Mouse (Mus musculus) fibroblast of lung, adult 2 months (primary cell): ENCODE data around the gene Actr3.
"Not testable (repeated sequence)": the region's sequence is repeated elsewhere in the genome, so short reads cannot be mapped to it uniquely, and the experiment has no call there.

Experiments used
- DNase-seq: peaks from one replicate; pipeline ENCODE4 v3.0.0-alpha.2; 2011; ENCODE audit warnings: low read depth

Gene Actr3

DNA sequence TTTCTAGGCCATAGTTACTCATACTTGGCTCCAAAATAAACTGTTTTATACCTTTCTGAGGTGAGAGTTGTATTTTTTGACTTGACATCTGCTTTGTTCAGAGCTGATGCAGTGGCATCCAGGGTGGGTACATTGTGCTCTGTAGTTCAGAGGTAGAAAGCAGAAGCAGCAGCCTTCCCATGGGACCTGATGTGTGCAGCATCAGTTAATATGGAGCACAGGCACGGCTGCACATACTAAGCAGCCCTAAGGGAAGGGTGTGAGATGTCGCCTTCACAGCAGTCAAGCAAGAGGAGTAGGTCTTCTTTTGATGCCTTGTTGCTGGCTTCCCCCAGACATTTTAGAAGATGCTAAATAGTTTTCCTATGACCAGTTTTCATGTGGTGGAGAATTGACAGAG lies 3.3 kb upstream of the Actr3 start:
- no peak for DNase-seq

GRCm38 (mm10) chr1:125437927-125438326 lies 2.4 kb upstream of the Actr3 start:
- DNase-seq = no peak

DNA sequence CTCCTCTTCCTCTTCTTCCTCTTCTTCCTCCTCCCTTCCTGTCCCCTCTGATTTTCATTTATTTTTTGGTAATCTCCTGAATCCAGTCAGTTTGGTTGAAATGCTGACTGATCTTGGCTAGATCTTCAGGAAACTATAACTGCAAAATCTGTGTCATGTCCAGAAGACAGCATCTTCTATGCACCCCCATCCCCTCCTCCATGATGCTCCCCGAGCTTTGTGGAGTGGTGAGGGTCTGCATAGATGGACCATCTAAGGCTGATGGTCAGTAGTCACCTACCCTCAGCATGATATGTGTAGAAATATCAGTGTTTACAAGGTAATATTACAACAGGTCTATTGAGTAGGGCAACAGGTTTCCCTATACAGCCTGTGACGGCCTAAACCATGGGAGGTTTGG lies 1.6 kb upstream of the Actr3 start:
- DNase-seq = no peak

DNA sequence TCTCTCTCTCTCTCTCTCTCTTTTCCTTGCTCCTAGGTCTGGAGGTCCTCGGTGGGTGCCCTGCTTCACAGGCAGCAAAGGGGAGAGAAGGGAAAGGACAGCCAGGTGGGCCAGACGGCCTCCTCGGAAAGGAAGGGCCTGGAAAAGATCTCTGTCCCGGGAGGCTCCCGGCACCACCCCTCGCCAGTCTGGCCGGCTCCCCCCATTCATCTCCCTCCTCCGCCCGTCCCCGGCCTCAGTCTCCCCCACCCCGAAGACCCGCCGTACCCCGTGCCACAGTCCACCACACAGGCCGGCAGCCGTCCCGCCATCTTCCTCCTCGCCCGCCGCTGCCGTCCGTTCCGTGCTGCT lies 534 bp downstream of the Actr3 start:
- DNase-seq = no peak

DNA sequence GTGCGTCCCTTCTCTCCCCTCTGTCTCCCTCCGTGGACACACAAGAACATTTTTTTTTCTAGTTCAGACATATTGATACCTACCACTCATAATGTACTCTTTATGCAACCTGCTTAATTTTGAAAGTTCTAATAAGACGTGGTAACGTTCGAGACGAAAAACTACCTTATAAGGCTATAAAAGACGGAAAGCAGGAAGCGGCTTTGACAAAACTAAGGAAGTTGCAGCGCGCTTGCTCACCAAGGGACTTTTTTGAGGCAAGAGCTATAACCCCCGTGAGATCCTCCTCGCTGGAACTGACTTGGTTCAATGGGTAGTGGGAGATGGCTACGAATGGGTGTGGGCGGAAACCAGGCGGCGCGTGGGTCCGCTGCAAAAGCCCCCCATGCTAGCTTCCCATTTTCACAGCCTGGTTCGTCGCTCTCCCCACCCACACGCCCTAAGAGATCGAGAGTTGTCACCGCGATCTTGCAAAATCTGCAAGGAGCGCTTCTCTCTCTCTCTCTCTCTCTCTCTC lies 984 bp downstream of the Actr3 start:
- no peak for DNase-seq

DNA sequence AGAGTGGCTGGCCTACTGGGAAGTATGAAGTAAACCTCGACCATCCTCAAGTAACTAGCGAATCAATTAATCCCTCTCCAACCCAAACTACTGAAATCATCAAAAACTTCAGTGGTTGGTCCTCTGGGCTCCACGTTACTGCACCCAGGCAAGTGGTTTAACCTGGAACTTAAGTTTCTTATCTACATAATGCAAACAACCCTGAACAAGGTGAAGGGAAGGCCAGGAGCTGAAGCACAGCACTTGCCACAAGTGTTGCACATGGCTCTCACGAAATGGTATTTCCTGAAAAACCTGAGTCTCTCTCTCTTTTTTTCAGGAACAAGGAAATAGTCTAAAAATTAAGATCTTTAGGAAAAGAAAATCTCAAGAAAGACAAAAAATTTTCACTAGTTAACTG lies 4.2 kb downstream of the Actr3 start:
- DNase-seq = no peak

DNA sequence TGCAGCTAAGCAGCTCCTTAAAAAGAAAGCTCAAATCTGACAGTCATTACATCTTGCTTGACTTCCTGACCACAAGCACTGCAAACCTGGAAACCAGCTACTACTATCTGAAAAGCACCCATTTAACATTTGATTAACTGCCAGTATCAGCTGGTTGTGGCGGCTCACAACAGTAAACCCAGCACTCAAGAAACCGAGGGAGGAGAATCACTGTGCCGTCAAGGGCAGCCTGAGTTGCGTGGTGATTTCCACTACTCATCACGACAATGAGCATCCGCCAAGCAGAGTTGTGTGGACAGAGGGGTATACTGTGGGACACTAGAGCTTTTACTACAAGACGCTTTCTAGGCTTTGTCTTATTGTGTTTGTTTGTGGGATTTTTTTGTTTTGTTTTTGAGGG lies 4.8 kb downstream of the Actr3 start:
- no peak for DNase-seq

DNA sequence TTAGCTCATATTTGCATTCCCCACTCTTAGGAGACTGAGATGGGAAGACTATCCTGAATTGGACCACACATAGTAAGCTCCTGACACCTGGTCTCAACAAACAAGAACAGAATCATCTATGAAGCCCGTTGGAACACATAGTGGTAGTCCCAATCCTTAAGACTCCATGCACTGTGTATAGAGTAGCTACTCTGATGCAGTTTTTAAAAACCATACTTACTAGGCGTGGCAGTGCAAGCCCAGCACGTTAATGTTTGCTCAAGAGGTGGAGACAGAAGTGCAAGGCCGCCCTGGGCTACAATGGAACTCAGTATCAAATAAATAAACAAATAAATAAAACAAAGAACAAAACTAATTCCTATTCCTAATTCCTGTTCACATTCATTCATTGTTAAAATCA lies 5.5 kb downstream of the Actr3 start:
- DNase-seq = no peak

GRCm38 (mm10) chr1:125428315-125428714 lies 7.2 kb downstream of the Actr3 start:
- no peak for DNase-seq

DNA sequence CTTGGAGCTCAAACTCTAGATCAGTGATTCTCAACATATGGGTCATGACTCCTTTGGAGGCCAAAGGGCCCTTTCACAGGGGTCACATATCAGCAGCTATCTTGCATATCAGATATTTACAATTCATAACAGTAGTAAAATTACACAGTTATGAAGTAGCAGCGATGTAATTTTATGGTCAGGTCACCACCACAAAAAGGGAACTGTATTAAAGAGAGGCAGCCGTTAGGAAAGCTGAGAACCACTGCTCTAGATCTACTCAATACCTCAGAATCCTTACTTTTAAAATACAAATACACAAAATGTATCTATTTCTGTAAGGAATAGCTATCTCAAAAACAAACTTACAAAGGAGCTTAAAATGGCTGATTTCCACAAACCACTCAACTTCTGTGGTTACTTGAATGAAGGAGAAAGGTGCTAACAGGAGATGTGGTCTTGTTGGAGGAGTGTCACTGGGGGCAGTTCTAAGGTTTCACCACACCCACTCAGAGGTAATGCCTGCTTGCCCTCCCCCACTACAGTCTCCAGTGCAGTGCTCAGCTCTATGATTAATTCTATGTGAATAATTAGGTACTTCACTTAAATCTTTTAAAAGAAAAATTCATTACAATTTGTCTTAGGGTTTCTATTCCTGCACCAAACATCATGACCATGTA lies 9.0 kb downstream of the Actr3 start:
- DNase-seq = no peak

GRCm38 (mm10) chr1:125419906-125420305 lies 15.6 kb downstream of the Actr3 start:
- DNase-seq = no peak

DNA sequence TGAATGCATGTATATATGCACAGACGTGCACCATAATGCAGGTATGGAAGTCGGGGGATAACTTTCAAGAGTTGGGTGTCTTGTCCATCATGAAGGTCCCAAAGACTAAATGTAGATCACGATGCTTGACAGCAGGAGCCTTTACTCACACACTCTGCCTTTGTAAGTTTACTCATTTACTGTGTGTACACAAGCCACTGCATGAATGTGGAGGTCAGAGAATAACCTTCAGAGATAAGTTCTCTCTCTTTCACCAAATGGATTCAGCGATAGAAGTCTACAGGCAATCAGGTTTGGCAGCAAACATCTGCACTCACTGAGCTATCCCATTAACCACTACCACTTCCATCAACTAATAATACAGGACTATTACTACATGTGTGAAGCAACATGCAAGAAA lies 16.8 kb downstream of the Actr3 start:
- no peak for DNase-seq

DNA sequence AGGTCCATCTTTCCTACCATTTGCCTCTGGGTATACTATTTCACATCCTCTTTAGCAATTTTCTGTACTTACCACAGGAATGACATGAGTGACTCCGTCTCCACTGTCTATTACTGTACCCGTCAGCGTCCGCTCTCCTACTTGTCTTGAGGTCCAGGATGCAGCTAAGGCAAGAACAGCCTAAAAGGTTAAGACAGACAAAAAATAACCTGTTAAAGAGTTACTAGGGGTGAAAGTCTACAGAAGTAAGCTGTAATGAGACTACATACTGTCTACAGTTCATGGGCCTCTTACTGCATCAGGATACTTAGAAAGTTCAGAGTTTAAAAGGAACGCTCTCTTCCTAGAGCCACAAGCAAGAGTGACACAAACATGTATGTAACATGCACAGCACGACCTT lies 28.3 kb downstream of the Actr3 start:
- no peak for DNase-seq

DNA sequence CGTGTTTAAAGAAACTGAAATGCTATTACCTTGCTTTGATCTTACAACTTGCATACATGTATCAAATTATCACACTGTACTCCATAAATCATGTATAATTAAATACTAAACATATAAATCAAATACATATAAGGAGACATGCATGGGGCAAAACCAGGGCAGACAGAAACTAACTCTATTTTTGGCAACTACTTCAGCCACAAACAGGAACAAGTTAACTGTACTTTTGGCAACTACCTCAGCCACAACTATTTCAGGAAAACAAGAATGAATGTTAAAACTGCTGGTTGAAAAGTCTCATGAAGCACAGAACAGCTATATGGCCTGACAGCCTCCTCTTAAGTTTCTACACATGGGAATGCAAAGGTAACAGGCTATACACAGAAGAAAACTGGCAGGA lies 40.1 kb downstream of the Actr3 start:
- DNase-seq = peak; percentile 26

GRCm38 (mm10) chr1:125393324-125393723 lies 42.2 kb downstream of the Actr3 start:
- not testable (repeated sequence) for DNase-seq

DNA sequence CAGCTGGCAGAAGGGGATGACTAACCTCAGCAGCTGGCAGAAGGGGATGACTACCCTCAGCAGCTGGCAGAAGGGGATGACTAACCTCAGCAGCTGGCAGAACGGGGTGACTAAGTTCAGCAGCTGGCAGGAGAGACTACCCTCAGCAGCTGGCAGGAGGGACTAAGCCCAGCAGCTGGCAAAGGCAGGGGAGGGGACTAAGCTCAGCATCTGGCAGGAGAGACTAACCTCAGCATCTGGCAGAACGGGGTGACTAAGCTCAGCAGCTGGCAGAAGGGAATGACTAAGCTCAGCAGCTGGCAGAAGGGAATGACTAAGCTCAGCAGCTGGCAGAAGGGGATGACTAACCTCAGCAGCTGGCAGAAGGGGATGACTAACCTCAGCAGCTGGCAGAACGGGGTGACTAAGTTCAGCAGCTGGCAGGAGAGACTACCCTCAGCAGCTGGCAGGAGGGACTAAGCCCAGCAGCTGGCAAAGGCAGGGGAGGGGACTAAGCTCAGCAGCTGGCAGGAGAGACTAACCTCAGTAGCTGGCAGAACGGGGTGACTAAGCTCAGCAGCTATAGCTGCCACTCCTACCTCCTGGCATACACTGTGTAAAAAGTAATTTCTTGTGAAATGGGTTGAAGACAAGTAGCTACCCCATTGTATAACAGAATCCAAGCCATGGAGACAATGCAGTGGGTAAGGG lies 45.3 kb downstream of the Actr3 start:
- not testable (repeated sequence) for DNase-seq

GRCm38 (mm10) chr1:125389634-125390033 lies 45.9 kb downstream of the Actr3 start:
- not testable (repeated sequence) for DNase-seq

GRCm38 (mm10) chr1:125388370-125388769 lies 47.2 kb downstream of the Actr3 start:
- no peak for DNase-seq

DNA sequence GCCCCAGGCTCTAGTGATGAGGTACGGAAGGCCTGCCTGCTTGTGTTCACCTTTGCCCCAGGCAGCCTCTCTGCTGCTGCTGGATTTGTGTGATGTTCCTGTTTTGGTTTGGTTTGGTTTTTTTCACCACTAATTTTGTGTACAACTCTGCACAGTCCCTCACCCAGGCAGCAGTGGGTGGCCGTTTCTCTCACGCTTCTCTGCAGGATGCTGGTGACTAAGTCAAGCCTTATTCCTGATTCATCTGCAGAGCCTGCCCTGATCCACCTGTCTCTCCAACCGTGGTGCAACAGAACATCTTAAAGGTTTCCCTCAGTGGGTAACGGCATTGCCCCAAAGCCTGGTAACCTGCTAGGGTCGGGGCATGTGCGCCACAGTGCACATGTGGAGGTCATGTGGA lies 49.3 kb downstream of the Actr3 start:
- DNase-seq = no peak

DNA sequence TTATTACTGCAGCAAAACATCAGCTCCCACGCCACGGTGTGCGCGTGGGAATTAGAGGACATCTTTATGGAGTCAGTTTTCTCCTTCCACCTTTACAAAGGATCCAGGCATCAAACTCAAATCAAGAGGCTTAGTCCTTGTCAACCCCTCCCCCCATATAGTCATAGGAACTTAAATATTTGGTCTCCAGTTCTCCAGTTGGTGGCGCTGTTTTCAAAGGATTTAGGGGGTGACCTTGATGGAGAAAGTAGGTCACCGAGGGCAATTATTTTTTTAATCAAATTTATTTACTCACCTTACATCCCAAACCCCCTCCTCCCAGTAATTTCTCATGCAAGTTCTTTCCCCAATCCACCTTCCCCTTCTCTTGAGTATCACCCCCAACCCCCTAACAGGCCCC lies 52.9 kb downstream of the Actr3 start:
- DNase-seq = no peak

GRCm38 (mm10) chr1:125378889-125379288 lies 56.6 kb downstream of the Actr3 start:
- no peak for DNase-seq

DNA sequence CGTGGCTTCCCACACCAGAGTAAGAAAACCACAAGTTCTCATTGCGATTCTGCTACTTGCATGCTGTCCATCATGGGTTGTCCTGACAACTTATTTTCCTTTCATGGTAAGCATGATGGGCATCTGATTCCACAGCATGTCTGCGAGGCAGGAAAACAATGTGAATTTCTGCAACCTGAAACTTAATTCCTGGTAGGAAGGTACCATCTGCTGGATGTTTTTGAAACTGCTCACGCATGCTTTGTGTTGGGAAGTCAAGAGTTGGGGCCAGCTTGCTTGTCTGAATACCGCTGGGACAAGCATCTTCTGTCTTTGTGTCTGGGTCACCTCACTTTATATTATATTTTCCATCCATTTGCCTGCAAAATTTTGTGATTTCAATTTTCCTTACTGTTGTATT lies 62.7 kb downstream of the Actr3 start:
- DNase-seq = no peak

DNA sequence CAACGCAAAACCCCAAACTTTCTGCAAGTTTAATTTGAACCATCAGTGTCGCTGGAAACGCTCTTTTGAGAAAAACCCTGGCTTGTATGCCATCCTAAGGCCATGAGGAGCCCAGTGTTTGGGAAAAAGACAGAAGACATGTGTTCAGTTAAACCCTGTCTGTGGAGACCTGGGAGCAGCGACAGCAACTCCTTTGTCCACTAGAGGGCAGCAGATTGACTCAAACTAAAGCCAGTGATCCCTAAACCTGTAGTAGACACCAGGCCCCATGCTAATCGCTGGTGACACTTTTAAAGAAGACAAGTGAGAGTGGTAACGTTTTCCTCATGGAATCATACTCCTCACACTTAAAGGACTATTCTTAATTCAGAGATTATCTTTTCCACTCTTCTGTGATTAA lies 64.7 kb downstream of the Actr3 start:
- DNase-seq = peak; percentile 42

- no peak for DNase-seq
These were observed 70.0 kb downstream of the Actr3 start for GRCm38 (mm10) chr1:125365576-125365975.
